Mouse (Mus musculus) neural tube, embryonic 11.5 days (tissue): ENCODE data around the gene Per1. TPM values are rescaled to one million over a fixed set of nuclear protein-coding genes. Genes with fewer than 3 reads are reported as not detected.

Source experiments
- ATAC-seq: fragments of 200-750 bp; cut with Nextera tagmentation; 2 replicates; pipeline ENCODE4 v1.8.0; 2017; ENCODE audit warnings: moderate number of reproducible peaks, mild to moderate bottlenecking, moderate TSS enrichment, moderate library complexity; ENCODE audit not compliant: insufficient read depth, low FRiP score, low TSS enrichment
- DNase-seq: peaks from one replicate; pipeline ENCODE4 v3.0.0-alpha.2; 2015; ENCODE audit warnings: low spot score
- H3K27ac ChIP-seq: fragments of 300-500 bp; sonication (generic); 2 replicates; pipeline ENCODE4 v1.5.1; 2014; ENCODE audit warnings: low read depth, mild to moderate bottlenecking, low read length
- H3K27me3 ChIP-seq: fragments of 300-500 bp; sonication (generic); 2 replicates; pipeline ENCODE4 v1.6.1; 2014; ENCODE audit warnings: mild to moderate bottlenecking, low read length, mixed read lengths; ENCODE audit not compliant: control insufficient read depth, insufficient read depth
- H3K36me3 ChIP-seq: fragments of 300-500 bp; sonication (generic); 2 replicates; pipeline ENCODE4 v1.6.1; 2014; ENCODE audit warnings: mild to moderate bottlenecking, low read length, moderate library complexity, mixed read lengths; ENCODE audit not compliant: control insufficient read depth, insufficient read depth
- H3K4me1 ChIP-seq: fragments of 300-500 bp; sonication (generic); 2 replicates; pipeline ENCODE4 v1.6.1; 2014; ENCODE audit warnings: low read length, mixed read lengths; ENCODE audit not compliant: control insufficient read depth, insufficient read depth
- H3K4me2 ChIP-seq: fragments of 300-500 bp; sonication (generic); 2 replicates; pipeline ENCODE4 v1.6.1; 2014; ENCODE audit warnings: low read depth, mild to moderate bottlenecking, moderate library complexity
- H3K4me3 ChIP-seq: fragments of 300-500 bp; sonication (generic); 2 replicates; pipeline ENCODE4 v1.5.1; 2014; ENCODE audit warnings: low read depth, low read length
- H3K9ac ChIP-seq: fragments of 300-500 bp; sonication (generic); 2 replicates; pipeline ENCODE4 v1.6.1; 2014; ENCODE audit warnings: mild to moderate bottlenecking, low read length
- H3K9me3 ChIP-seq: fragments of 300-500 bp; sonication (generic); 2 replicates; pipeline ENCODE4 v1.6.1; 2016; ENCODE audit warnings: low read length; ENCODE audit not compliant: control insufficient read depth
- WGBS: fragments of 180-500 bp; shearing (Covaris S2); extraction: QIAGEN DNeasy Blood & Tissue Kit; methylation state at CpG from one replicate; pipeline ENCODE4 v1.1.7; 2014; 5-methylcytosine and 5-hydroxymethylcytosine counted together
- polyA plus RNA-seq: library from polyadenylated mRNA; unstranded; fragments of >200 nt; fragmentation: Nextera tagmentation; extraction: Ambion mirVana; gene quantifications from 2 replicates; pipeline ENCODE4 v1.2.1, GENCODE M21; 2014

Gene Per1
- polyA plus RNA-seq, 1 experiment from 2014 or later, result 10.9 TPM

DNA sequence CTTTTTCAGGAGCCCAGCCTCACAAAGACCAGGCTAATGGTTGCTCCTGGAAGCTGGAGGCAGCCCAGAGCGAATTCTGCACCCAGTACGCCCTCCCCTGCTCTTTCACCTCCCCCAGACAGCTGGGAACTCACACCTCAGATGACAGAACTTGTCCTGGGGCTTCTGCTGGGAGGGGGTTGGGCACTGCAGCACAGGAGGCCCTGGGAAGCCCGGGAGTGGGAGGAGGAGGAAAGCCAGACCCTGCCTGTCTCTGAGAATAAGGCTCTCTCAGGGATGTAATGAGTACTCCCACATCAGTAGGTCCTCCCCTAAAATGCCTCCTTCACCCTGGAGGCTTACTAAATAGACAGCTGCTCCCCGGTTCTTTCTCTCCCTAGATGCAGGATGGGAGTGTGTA lies 7.9 kb upstream of the Per1 start:
- Histone ChIP-seq H3K36me3 (no peaks in the 10 kb centered on the region), H3K9me3 (no peaks in the 10 kb centered on the region), H3K27me3 (no peaks in the 10 kb centered on the region), H3K4me2 (no peak overlapping the region), H3K9ac (no peak overlapping the region), H3K4me3 (no peak overlapping the region), H3K27ac (peak overlapping the region; percentile 40; the same call in 1 of the 2 replicates), H3K4me1 (peaks cover 10% of the 10 kb centered on the region)
- DNase-seq, result no peak
- WGBS, result 30% methylated on average over 4 of the region's 4 CpGs
- no peak for ATAC-seq

- no peak overlapping the region; the same call in 1 of the 2 replicates for H3K9ac ChIP-seq
- WGBS, result 77% methylated on average over 2 of the region's 2 CpGs
- DNase-seq (no peak), ATAC-seq (no peak)
- no peaks in the 10 kb centered on the region for H3K36me3 ChIP-seq
- H3K9me3 ChIP-seq, result no peaks in the 10 kb centered on the region
- H3K4me3 ChIP-seq, result peak overlapping the region; percentile 96; the same call in 1 of the 2 replicates
- no peak overlapping the region for H3K27ac ChIP-seq
- H3K4me1 ChIP-seq, result peaks cover 10% of the 10 kb centered on the region
- no peaks in the 10 kb centered on the region for H3K27me3 ChIP-seq
- H3K4me2 ChIP-seq, result no peak overlapping the region
Measured at GRCm38 (mm10) chr11:69087597-69087996, 7.4 kb upstream of the Per1 start.

- H3K36me3 ChIP-seq, result no peaks in the 10 kb centered on the region
- H3K4me3 ChIP-seq, result peak within 1 kb of the TSS; percentile 96
- 1% methylated on average over 49 of the region's 67 CpGs for WGBS
- no peaks in the 10 kb centered on the region for H3K27me3 ChIP-seq
- H3K27ac ChIP-seq, result peak within 1 kb of the TSS; percentile 89
- H3K9ac ChIP-seq, result peak within 1 kb of the TSS; percentile 99
- DNase-seq (peak; percentile 96), ATAC-seq (peak; percentile 86)
- H3K4me2 ChIP-seq, result peak within 1 kb of the TSS; percentile 99
- H3K9me3 ChIP-seq, result no peaks in the 10 kb centered on the region
- peaks cover 10% of the 10 kb centered on the region for H3K4me1 ChIP-seq
Measured at GRCm38 (mm10) chr11:69088103-69088855, 6.7 kb upstream of the Per1 start, which contains the start of gene Vamp2. Gene Vamp2 (plus strand): TSS chr11:69088490.

DNA sequence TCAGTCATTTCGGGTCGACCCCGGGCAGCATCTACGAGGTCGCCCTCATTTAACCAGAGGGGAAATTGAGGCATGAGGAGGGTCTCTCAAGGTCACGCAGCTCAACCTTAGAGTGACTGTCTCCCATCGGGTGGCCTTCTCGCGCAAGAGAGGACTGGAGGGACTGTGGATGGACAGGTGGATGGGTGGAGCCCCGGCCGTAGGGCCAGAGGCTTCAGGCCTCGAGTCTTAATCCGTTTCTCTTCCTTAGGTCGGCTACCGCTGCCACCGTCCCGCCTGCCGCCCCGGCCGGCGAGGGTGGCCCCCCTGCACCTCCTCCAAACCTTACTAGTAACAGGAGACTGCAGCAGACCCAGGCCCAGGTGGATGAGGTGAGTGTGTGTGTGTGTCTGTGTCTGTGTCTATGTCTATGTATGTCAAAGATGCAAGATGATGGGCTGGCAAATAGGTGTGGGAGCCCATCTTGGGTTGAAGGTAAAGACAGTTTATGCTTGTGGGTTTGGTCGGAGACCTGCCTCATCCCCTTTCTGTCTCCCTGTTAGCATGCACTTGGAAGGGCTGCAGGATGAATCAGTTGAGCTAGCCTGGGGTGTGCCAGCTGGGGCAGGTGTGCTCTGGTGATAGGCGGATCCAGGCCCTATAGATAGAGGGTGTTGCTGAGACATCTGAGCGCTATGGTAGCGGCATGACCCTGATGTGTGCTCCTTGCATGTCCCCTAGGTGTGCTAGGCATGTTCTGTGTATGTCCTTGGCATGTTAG lies 6.0 kb upstream of the Per1 start:
- Histone ChIP-seq H3K4me1 (peaks cover 10% of the 10 kb centered on the region), H3K9ac (peak overlapping the region; percentile 99), H3K4me2 (peak overlapping the region; percentile 99), H3K9me3 (no peaks in the 10 kb centered on the region), H3K4me3 (peak overlapping the region; percentile 96), H3K27ac (peak overlapping the region; percentile 89), H3K27me3 (no peaks in the 10 kb centered on the region), H3K36me3 (no peaks in the 10 kb centered on the region)
- 13% methylated on average over 25 of the region's 25 CpGs for WGBS
- no peak for DNase-seq
- ATAC-seq, result 0 out of 2 replicates have a peak, but pooled peaks have one; percentile 20

DNA sequence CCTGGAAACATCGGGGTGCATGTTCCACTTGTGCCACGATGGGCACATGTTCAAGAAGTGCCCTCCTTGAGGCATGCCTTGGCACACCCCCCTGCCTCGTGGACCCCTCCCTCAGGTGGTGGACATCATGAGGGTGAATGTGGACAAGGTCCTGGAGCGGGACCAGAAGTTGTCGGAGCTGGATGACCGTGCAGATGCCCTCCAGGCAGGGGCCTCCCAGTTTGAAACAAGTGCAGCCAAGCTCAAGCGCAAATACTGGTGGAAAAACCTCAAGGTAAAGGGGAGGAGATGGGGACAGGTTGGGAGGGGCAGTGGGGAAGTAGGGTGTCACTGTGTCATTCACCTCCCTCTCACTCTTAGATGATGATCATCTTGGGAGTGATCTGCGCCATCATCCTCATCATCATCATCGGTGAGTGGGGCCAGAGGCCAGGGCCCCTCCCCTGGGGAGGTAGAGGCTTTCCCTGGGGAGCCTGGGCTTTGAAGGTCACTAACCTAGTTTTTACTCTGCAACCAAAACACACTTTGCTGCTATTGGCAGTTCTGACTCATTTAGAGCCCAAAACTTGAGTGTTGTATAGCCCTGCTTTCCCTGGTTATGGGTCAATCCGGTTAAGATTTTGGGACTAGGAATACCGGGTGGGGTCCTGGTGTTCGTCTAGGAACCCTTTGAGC lies 5.3 kb upstream of the Per1 start:
- Histone ChIP-seq H3K4me3 (peak overlapping the region; percentile 96), H3K4me2 (peak overlapping the region; percentile 99), H3K27ac (no peak overlapping the region), H3K36me3 (no peaks in the 10 kb centered on the region), H3K27me3 (no peaks in the 10 kb centered on the region), H3K9me3 (no peaks in the 10 kb centered on the region), H3K9ac (peak overlapping the region; percentile 99), H3K4me1 (peaks cover 12% of the 10 kb centered on the region)
- no peak for ATAC-seq
- DNase-seq, result no peak
- WGBS, result 90% methylated on average over 12 of the region's 12 CpGs

- Histone ChIP-seq H3K36me3 (no peaks in the 10 kb centered on the region), H3K4me2 (no peak overlapping the region), H3K9ac (no peak overlapping the region), H3K4me1 (peaks cover 14% of the 10 kb centered on the region), H3K4me3 (no peak overlapping the region), H3K27me3 (no peaks in the 10 kb centered on the region), H3K9me3 (no peaks in the 10 kb centered on the region), H3K27ac (no peak overlapping the region)
- DNase-seq (no peak), ATAC-seq (no peak)
- WGBS, result 73% methylated on average over 6 of the region's 6 CpGs
Measured at GRCm38 (mm10) chr11:69090367-69090766, 4.7 kb upstream of the Per1 start.

GRCm38 (mm10) chr11:69091566-69092385 lies 3.2 kb upstream of the Per1 start:
- DNase-seq (no peak), ATAC-seq (no peak)
- H3K4me2 ChIP-seq, result no peak overlapping the region
- no peak overlapping the region for H3K4me3 ChIP-seq
- H3K36me3 ChIP-seq, result no peaks in the 10 kb centered on the region
- H3K27ac ChIP-seq, result no peak overlapping the region
- H3K9ac ChIP-seq, result no peak overlapping the region
- WGBS, result 60% methylated on average over 7 of the region's 7 CpGs
- H3K9me3 ChIP-seq, result no peaks in the 10 kb centered on the region
- no peaks in the 10 kb centered on the region for H3K27me3 ChIP-seq
- H3K4me1 ChIP-seq, result peaks cover 22% of the 10 kb centered on the region

- Histone ChIP-seq H3K4me1 (peaks cover 28% of the 10 kb centered on the region), H3K27me3 (no peaks in the 10 kb centered on the region), H3K9me3 (no peaks in the 10 kb centered on the region), H3K27ac (no peak overlapping the region), H3K4me3 (no peak overlapping the region), H3K36me3 (no peaks in the 10 kb centered on the region), H3K4me2 (no peak overlapping the region), H3K9ac (no peak overlapping the region)
- DNase-seq (peak; percentile 86), ATAC-seq (no peak)
- 12% methylated on average over 3 of the region's 3 CpGs for WGBS
Measured at GRCm38 (mm10) chr11:69092386-69092751, 2.6 kb upstream of the Per1 start.
